Mouse (Mus musculus) heart, postnatal 0 days (tissue): ENCODE results near the gene Ampd2.

Source experiments
- CTCF ChIP-seq: IDR thresholded peaks from 2 replicates; pipeline ENCODE4 v1.5.1; 2016; ENCODE audit warnings: antibody characterized with exemption, control low read depth, low read depth
- EP300 ChIP-seq: IDR thresholded peaks from 2 replicates; pipeline ENCODE4 v1.6.1; 2016; ENCODE audit warnings: antibody characterized with exemption, low read depth

- TF ChIP-seq CTCF, result no peak
- TF ChIP-seq EP300, result no peak
These were observed 43.4 kb upstream of the Ampd2 start for GRCm38 (mm10) chr3:108129804-108130203.
